Mouse (Mus musculus) adrenal gland, adult 8-10 months (tissue): ENCODE results near the gene Mrpl28. TPM values are rescaled to one million over a fixed set of nuclear protein-coding genes. Genes with fewer than 3 reads are reported as not detected.
"Not testable (repeated sequence)": the region's sequence is repeated elsewhere in the genome, so short reads cannot be mapped to it uniquely, and the experiment has no call there.

Experiments used
- DNase-seq: peaks from one replicate; pipeline ENCODE4 v3.0.0; 2022
- total RNA-seq, 4 experiments: library from RNA; stranded (reverse); gene quantifications; 2 replicates each; pipeline ENCODE4 v1.2.4; 2022

Gene Mrpl28
- total RNA-seq, 4 experiments from 2014 or later, result 96.1 to 98.0 (median 96.8) TPM

GRCm38 (mm10) chr17:26115956-26116487 lies 7.3 kb upstream of the Mrpl28 start:
- no peak for DNase-seq

DNA sequence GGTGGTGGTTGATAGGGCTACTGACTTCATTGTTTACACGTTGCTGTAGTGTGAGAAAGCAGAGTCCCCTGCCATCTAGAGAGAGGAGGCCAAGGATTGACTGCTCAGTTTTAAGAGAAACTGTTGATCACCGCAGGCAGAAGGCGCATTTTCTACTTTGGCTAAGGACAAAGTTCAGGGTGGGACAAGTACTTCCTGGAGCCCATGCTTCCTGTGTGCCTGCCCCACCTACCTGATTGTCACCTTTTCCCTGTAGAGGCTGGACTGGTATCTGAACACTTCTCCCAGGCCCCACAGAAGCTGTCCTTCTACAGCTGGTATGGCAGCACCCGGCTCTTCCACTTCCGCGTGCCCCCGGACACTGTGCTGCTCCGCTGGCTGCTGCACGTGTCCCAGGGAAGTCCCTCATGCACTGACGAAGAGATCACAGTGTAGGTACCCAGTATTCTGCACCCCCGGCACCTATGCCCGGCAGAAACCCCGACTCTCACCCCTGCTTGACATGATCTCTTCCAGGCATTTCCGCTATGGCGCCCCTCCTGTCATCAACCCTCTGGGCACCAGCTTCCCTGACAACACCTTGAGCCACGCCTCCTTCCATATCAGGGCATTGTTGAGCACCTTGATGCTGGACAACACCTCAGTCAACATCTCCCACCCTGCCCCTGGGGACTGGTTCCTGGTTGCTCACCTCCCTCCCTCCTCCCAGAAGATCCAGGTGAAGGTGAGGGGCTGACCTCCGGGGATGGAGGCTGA lies 6.6 kb upstream of the Mrpl28 start:
- DNase-seq, result no peak

DNA sequence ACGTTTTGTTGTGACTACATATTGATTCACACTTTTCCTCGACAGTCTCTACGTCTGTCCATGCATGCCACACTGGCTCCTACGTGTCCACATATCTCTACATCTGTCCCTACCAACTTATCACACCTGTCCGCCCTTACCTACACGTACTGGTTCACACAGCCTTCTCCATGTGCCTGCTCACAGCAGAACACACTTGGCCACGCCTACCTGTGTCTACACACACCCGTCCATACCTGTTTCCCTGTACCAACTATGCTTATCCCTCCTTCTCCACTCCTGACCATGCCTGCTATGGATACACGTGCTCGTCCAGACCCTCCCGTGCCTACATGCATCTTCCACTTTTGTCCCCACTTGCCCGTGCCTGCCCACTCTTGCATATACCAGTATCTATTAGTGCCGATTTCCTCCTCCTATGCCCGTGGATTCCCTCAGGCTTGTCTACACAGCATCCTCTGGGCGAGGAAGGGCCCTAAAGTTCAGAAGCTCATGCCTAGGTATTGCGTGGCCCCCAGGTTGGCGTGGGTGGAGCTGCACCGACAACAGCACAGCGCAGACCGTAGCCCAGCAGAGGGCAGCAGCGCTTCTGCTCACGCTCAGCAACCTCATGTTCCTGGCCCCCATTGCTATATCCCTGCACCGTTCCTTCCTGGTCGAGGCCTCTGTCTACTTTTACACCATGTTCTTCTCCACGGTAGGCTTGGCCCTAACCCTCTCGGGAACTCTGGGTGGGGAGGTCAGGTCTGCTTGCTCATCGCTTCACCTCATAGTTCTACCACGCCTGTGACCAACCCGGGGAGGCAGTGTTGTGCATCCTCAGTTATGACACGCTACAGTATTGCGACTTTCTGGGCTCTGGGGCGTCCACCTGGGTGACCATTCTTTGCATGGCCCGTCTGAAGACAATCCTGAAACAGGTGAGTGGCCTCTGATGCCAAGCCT lies 3.3 kb upstream of the Mrpl28 start:
- no peak for DNase-seq

- no peak for DNase-seq
Observed at GRCm38 (mm10) chr17:26122431-26123140, 714 bp upstream of the Mrpl28 start.

DNA sequence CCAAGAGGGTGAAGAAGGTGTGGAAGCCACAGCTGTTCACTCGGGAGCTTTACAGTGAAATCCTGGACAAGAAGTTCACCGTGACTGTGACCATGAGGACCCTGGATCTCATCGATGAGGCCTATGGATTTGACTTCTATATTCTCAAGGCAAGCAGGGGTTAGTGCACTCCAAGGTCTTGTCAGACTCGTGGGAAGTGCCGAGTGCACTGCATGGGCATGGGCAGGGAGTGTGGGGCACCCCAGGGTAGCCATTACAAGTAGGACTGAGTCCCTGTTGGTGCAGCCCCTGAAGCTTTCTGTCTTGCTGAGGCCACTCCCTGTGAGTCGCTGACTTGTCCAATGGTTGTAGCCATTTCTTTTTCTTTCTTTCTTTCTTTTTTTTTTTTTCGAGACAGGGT lies 1.3 kb downstream of the Mrpl28 start:
- DNase-seq, result no peak

DNA sequence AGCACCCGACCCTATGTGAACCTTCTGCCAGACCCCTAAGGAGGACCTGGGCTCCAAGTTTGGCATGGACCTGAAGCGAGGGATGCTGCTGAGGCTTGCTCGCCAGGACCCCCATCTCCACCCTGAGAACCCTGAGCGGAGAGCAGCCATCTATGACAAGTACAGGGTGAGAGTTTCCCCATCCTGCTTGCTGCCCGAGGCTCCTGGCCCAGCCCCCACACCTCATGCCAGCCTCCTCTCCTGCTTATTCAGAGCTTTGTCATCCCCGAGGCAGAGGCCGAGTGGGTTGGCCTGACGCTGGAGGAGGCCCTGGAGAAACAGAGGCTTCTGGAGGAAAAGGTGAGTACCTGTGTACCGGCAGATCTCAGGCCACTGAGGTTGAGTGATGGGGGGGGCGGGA lies 1.9 kb downstream of the Mrpl28 start:
- no peak for DNase-seq

- no peak for DNase-seq
Observed at GRCm38 (mm10) chr17:26131062-26131732, 7.9 kb downstream of the Mrpl28 start.

DNA sequence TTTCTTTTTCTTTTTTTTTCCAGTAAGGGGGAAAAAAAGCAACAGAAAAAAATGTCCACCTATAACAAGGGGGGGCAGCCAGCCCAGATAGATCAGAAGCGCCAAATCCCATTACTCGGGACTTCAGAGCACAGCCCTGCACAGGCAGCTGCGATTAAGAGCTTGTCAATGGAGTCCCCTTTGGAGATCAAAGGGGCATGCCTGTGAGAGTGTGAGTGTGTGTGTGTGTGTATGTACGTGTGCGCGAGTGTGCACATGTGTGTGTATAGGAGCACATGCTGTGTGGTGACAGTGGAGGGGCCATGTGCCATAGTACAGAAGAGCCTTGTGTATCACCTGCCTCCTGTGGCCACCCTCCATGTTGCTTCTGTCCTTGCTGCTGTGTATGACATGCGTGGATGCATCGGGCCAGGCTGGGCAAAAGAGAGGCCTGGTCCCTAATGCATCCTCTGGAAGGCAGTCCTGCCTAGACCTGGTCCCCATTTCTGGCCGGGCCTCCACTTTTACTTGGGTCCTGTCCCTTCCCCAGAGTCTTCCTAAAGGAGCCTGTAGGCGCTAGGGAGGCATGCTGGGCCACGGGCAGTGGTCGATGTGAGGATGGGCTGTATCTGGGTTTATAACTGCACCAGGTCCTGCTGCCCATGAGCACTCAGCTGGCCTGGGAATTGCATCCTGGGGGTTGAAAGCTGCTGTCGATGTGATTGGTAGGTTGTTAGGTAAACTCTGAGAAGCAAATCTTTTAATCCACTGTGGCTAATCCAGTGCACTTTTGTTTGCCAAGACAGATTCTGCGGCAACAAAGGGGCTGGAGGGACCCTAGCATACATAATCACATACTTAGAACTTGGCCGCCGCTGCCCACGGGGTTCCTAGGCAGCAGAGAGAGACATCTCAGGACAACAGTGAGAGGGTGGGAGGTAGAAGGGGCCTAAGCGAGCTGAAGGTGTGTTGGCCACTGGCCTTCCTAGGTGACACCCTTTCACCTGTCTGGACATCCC lies 8.9 kb downstream of the Mrpl28 start:
- DNase-seq, result no peak

- DNase-seq, result no peak
Observed at GRCm38 (mm10) chr17:26137106-26137750, 13.9 kb downstream of the Mrpl28 start.

DNA sequence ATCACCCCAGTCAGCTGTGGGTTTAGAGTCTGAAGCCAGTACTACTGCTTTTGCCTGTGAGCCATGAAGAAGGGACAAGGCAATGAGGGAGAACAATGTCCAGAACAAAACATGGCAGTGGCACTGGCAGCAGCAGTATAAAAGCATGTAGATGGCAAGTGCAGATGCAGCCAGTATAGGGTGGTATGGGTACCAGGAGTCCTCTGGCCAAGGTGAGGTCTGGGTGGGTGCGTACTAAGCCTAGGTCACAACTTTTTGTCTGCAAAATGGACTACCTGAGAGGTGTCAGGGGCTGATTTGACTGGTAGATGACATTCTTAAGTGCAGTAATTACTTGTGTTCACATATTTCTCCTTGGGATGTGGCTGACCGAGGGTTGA lies 14.4 kb downstream of the Mrpl28 start:
- no peak for DNase-seq

- DNase-seq, result peak; percentile 94
Observed at GRCm38 (mm10) chr17:26138239-26138836, 15.0 kb downstream of the Mrpl28 start, which contains the start of gene Axin1. Axin1 (plus strand) TSS chr17:26138688.

DNA sequence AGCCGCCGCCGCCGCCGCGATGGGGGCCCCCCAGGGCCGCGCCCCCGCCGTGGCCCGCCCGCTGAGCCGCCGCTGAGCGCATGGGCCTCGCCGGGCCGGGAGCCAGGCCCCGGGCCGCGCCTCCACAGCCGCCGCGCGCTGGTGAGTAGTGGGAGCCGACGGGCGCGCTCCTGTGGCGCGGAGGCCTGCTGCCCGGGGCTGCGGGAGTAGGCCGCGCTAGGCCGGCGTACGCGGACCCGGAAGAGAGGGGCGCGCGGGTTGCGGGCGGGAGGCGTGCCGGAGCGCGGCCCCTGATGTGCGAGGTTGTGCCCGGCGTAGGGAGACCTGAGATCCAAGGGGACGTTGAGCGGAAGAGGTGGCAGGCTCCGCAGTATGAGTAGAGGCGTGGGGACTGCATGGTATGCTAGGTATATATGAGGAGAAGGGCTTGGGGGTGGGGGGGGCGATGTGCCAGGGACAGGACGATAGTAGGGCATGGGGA lies 15.6 kb downstream of the Mrpl28 start:
- no peak for DNase-seq

DNA sequence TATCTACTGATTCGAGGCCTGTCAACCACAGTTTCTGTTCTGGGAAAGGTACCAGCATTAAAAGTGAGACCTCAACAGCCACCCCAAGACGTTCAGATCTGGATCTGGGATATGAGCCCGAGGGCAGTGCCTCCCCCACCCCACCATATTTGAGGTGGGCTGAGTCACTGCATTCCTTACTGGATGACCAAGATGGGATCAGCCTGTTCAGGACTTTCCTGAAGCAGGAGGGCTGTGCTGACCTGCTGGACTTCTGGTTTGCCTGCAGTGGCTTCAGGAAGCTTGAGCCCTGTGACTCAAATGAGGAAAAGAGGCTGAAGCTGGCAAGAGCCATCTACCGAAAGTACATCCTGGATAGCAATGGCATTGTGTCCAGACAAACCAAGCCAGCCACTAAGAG lies 19.5 kb downstream of the Mrpl28 start:
- no peak for DNase-seq

GRCm38 (mm10) chr17:26143386-26143785 lies 20.1 kb downstream of the Mrpl28 start:
- DNase-seq, result no peak

GRCm38 (mm10) chr17:26149056-26149455 lies 25.8 kb downstream of the Mrpl28 start:
- DNase-seq, result no peak

DNA sequence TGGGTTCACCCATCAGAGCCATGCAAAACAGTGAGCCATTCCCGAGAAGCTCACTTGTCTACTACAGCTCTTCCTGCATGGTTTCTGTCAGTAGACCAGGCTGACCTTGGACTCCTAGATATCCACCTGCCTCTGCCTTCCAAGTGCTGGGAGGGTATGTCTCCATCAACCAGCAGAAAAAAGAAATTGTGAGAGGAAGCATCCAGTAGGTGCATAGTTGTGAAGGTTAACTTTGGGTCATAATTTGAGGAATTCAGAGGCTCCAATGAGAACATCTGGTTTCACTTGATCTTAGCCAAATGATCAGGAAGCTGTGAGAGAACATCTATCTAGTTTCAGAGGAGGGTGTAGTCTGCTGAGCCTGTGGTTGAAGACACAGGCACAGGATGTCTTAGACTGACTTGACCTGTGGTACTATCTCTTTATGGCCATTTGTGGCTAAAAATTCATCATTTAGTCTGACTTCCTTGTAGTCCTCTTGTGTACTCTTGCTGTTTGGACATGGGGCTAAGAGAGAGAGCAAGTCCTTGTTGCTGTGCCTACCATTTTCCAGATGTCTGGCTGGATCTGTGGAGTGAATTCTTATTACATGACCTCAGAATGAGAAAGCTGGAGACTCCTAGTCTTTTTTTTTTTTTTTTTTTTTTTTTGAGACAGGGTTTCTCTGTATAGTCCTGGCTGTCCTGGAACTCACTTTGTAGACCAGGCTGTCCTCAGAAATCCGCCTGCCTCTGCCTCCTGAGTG lies 28.8 kb downstream of the Mrpl28 start:
- no peak for DNase-seq

DNA sequence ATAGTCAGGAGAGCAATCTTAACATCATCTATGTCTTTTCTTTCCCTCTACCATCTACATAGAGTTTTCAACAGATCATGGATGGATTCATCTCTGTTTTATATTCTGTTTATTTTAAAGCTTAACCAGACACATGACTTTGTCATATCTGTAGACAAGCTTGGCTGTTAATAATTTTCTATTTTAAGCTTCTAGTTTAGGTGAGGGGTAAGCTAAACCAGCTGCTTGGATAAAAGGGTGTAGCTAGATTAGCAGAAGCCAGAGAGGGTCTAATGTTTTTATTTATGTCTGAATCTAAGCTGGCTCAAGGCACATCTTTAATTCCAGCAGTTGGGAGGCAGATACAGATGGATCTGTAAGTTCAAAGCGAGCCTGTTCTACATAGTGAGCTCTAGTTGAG lies 39.4 kb downstream of the Mrpl28 start:
- no peak for DNase-seq

- no peak for DNase-seq
Observed at GRCm38 (mm10) chr17:26168039-26168438, 44.7 kb downstream of the Mrpl28 start.

DNA sequence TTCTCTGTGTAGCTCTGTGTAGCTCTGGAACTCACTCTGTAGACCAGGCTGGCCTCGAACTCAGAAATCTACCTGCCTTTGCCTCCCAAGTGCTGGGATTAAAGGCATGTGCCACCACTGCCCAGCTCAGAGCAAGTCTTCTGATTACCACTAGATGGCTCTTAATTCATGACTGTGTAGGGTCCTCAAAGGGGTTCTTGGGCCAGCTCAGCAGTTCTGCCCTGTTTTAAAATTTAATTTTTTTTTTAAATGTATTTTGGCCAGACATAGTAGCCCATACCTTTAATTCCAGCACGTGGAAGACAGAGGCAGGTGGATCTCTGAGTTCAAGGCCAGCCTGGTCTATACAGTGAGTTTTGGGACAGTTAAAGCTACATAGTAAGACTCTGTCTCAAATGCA lies 51.9 kb downstream of the Mrpl28 start:
- not testable (repeated sequence) for DNase-seq
